27 mouse cellular contexts compared by ENCODE assay signal in the genomic region with DNA sequence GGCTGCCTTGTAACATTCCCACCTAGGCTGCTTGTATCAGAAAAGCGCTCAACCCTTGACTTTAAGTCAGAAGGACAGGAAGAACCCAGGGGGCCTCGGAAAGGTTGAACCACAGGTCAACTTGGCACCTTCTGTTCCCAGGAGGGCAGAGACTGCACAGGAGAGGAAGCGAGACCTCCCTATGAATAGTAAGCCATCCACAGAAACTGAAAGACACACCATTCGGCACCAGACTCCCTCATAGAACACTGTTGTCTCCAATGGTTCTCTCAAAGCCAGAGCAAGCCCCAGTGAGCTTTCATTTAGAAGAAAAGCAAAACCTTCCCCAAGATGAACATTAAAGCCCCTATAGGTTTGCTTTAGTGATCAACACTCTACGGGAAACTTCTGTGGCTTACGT. TPM values are rescaled to one million over a fixed set of nuclear protein-coding genes. Genes with fewer than 3 reads are reported as not detected.
DNase-seq lines count a peak whose midpoint lies in the region; ATAC-seq and TF ChIP-seq lines count a peak whose summit lies in the region.
"Had no signal": no experiment of that assay in that cellular context is flagged by ENCODE, and none has a peak within 500 bp of the region (broad histone marks: within the 10 kb centered on the region; RNA-seq: fewer than 3 reads in every experiment).

No protein-coding gene starts in this region.

- DNase-seq in embryonic facial prominence, embryonic 10.5 days (ENCODE audit: low spot score): no peak
- no peak for DNase-seq in left cerebral cortex, adult 2 months (ENCODE audit: extremely low spot score in 1 of 2, low spot score in 2 of 2)
- no peak for DNase-seq in left cerebral cortex, postnatal 14 days (ENCODE audit: low spot score in 2 of 2)
- DNase-seq in testis, postnatal 10 days (ENCODE audit: low spot score): no peak
- DNase-seq in urinary bladder, postnatal 25 days (ENCODE audit: low spot score): no peak
- DNase-seq: adrenal gland, adult 2 months; cerebellum, adult 11-12 months; cerebellum, postnatal 14 days; embryo, embryonic 11 days; gastrocnemius, postnatal 10 days; heart, adult 11 months; kidney, postnatal 4 days; lung, adult 2 months; lung, postnatal 14 days; right cerebral cortex, postnatal 14 days had no signal

- H3K9ac ChIP-seq in embryonic facial prominence, embryonic 13.5 days: no peak overlapping the region
- no peak overlapping the region for H3K9ac ChIP-seq in neural tube, embryonic 14.5 days (replicated peaks; ENCODE audit: low read depth, low read length)
- H3K9ac ChIP-seq: embryonic facial prominence, embryonic 15.5 days; liver, embryonic 12.5 days; midbrain, embryonic 12.5 days had no signal

- no peak overlapping the region for H3K27ac ChIP-seq in embryonic facial prominence, embryonic 13.5 days
- H3K27ac ChIP-seq in embryonic facial prominence, embryonic 10.5 days (replicated peaks): no peak overlapping the region
- no peak overlapping the region for H3K27ac ChIP-seq in left cerebral cortex, adult 2 months
- H3K27ac ChIP-seq in neural tube, embryonic 14.5 days (ENCODE audit: low read depth, low read length): no peak overlapping the region
- H3K27ac ChIP-seq: liver, embryonic 12.5 days; midbrain, embryonic 12.5 days had no signal

- peak overlapping the region; percentile 90; the same call in 1 of the 2 replicates for H3K4me2 ChIP-seq in embryonic facial prominence, embryonic 13.5 days
- peak overlapping the region; percentile 76; the same call in 1 of the 2 replicates for H3K4me2 ChIP-seq in neural tube, embryonic 14.5 days (ENCODE audit: low read depth, low read length)
- H3K4me2 ChIP-seq: heart, embryonic 11.5 days; liver, embryonic 12.5 days; midbrain, embryonic 12.5 days had no signal

- H3K4me1 ChIP-seq in embryonic facial prominence, embryonic 13.5 days: peaks cover 23% of the 10 kb centered on the region
- peaks cover 28% of the 10 kb centered on the region for H3K4me1 ChIP-seq in embryonic facial prominence, embryonic 10.5 days
- H3K4me1 ChIP-seq in neural tube, embryonic 14.5 days (ENCODE audit: control insufficient read depth, insufficient read depth, low read length): peaks cover 20% of the 10 kb centered on the region

- intact Hi-C loops in left cerebral cortex, adult 2 months (cut with DNase I): loop anchor here (2.0 kb wide), 1 partner anchor 145 kb away; no protein-coding TSS in a partner anchor
- intact Hi-C loops in left cerebral cortex, postnatal 14 days (cut with DNase I): no loop called here

- 0 out of 2 replicates have a peak, but pooled peaks cover 2% of the 10 kb centered on the region for H3K36me3 ChIP-seq in embryonic facial prominence, embryonic 13.5 days
- peaks cover 2% of the 10 kb centered on the region; the same call in 1 of the 2 replicates for H3K36me3 ChIP-seq in embryonic facial prominence, embryonic 10.5 days (replicated peaks)
- no peaks in the 10 kb centered on the region for H3K36me3 ChIP-seq in neural tube, embryonic 14.5 days (ENCODE audit: control insufficient read depth, insufficient read depth, low read length)
- H3K36me3 ChIP-seq: embryonic facial prominence, embryonic 15.5 days; liver, embryonic 12.5 days had no signal

- ATAC-seq in embryonic facial prominence, embryonic 13.5 days (ENCODE audit: insufficient number of reproducible peaks, insufficient read depth, low FRiP score, low TSS enrichment, low read depth): no peak
- ATAC-seq in granulocyte monocyte progenitor cell, adult 5-6 weeks (replicated peaks; ENCODE audit: poor library complexity, severe bottlenecking): 0 out of 2 replicates have a peak, but pooled peaks have one; percentile 8
- ATAC-seq in neural tube, embryonic 14.5 days (ENCODE audit: low read depth): no peak
- ATAC-seq: forebrain, embryonic 14.5 days; intestine, postnatal 0 days; liver, embryonic 12.5 days had no signal

- TF ChIP-seq CTCF in left cerebral cortex, adult 2 months (IDR thresholded peaks at IDR 0.05): no peak

- H3K4me3 ChIP-seq in embryonic facial prominence, embryonic 13.5 days: no peak overlapping the region
- no peak overlapping the region for H3K4me3 ChIP-seq in embryonic facial prominence, embryonic 10.5 days
- peak overlapping the region; percentile 58; the same call in 1 of the 2 replicates for H3K4me3 ChIP-seq in left cerebral cortex, adult 2 months
- H3K4me3 ChIP-seq in neural tube, embryonic 14.5 days (ENCODE audit: low read depth, low read length): no peak overlapping the region
- H3K4me3 ChIP-seq: liver, embryonic 12.5 days; midbrain, embryonic 12.5 days had no signal

- no peaks in the 10 kb centered on the region for H3K27me3 ChIP-seq in embryonic facial prominence, embryonic 13.5 days
- peaks cover 19% of the 10 kb centered on the region for H3K27me3 ChIP-seq in embryonic facial prominence, embryonic 10.5 days (replicated peaks; ENCODE audit: low read depth, poor library complexity, severe bottlenecking)
- no peaks in the 10 kb centered on the region; the same call in 1 of the 2 replicates for H3K27me3 ChIP-seq in neural tube, embryonic 14.5 days (ENCODE audit: control insufficient read depth, insufficient read depth, low read length)
- H3K27me3 ChIP-seq: embryonic facial prominence, embryonic 15.5 days had no signal

- 0 out of 2 replicates have a peak, but pooled peaks cover 2% of the 10 kb centered on the region for H3K9me3 ChIP-seq in embryonic facial prominence, embryonic 13.5 days
- peaks cover 5% of the 10 kb centered on the region; the same call in 1 of the 2 replicates for H3K9me3 ChIP-seq in embryonic facial prominence, embryonic 10.5 days
- no peaks in the 10 kb centered on the region for H3K9me3 ChIP-seq in neural tube, embryonic 14.5 days (ENCODE audit: control insufficient read depth, low read length)
- H3K9me3 ChIP-seq: embryonic facial prominence, embryonic 15.5 days; midbrain, embryonic 12.5 days had no signal

- WGBS in embryonic facial prominence, embryonic 13.5 days: 54% methylated on average over 6 of the region's 6 CpGs
- WGBS in embryonic facial prominence, embryonic 10.5 days: 70% methylated on average over 6 of the region's 6 CpGs
- WGBS in neural tube, embryonic 14.5 days: 77% methylated on average over 6 of the region's 6 CpGs

RNA-seq across cellular contexts. Expression of gene Kcnmb4, which starts 2.0 kb away (rescaled TPM):
- polyA plus RNA-seq in embryonic facial prominence, embryonic 13.5 days (2015; fragmentation: Nextera tagmentation; extraction: Ambion mirVana): 14.7 and 16.8 TPM in 2 replicates
- polyA plus RNA-seq in embryonic facial prominence, embryonic 10.5 days (2016; fragmentation: Nextera tagmentation; extraction: Ambion mirVana): 7.0 and 10.6 TPM in 2 replicates
- total RNA-seq in left cerebral cortex, adult 2 months (2021): 100 to 1,000 TPM; 102 TPM
- total RNA-seq in left cerebral cortex, postnatal 14 days (2021): 100 to 1,000 TPM; 112 to 114 TPM
- total RNA-seq in granulocyte monocyte progenitor cell, adult 5-6 weeks (2014; fragmentation: Nextera tagmentation): not detected in 2 replicates
- total RNA-seq in granulocyte monocyte progenitor cell, adult 5-6 weeks (2017): not detected in 2 replicates
- 54.7 and 81.6 TPM in 2 replicates for polyA plus RNA-seq in neural tube, embryonic 14.5 days (2014; fragmentation: Nextera tagmentation; extraction: Ambion mirVana)
- total RNA-seq: hematopoietic stem cell, adult 5-6 weeks; megakaryocyte, adult 5-6 weeks; MEL had no signal

Comparison
In these comparisons a context has a peak if more than half of its experiments do, and no peak if none do; other contexts are left out.
1. RNA of gene Kcnmb4, which starts 2.0 kb away (total RNA-seq): 112 to 114 TPM in left cerebral cortex, postnatal 14 days and 102 TPM in left cerebral cortex, adult 2 months; not detected in granulocyte monocyte progenitor cell, adult 5-6 weeks; every median in the first group is over 100 times any median in the second.